Mouse (Mus musculus): ENCODE data around the gene Agtpbp1. TPM values are rescaled to one million over a fixed set of nuclear protein-coding genes. Genes with fewer than 3 reads are reported as not detected.

Gene Agtpbp1
- total RNA-seq, 1 experiment from 2014 or later = 29.6 TPM

GRCm38 (mm10) chr13:59423871-59424270 lies 161.2 kb downstream of the Agtpbp1 start:
- DNase-seq = no peak

DNA sequence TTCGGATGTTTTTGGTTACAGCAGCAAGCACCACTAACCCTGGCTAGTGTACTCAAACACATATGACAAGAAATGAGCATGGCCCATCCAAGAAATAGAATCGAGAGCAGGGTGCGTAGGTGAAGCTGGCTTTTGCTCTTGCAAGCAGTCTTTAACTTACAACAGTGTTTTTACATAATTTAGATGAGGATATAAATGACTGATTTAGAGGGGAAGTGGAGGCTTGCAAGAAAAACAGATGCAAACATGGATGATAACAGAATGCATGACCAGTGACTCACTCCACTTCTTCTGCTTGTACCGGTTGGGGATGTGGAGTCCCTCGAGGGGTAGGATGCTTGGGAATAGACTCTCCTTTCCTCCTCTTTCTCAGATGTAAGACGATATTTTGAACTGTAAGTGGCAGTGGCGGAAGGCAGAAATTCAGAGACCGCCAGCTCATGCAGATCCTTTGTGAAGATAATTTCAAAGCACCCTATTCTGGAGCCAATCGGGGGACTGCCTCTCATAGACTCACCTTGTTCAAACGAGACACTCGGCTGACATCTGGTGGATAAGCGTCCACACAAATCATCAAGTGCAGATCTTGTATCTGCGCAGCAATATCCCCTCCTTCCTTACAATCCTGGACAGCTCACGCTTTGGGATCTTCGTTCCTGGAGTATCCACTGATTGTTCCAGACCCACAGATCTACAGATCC lies 168.3 kb downstream of the Agtpbp1 start:
- no peak for DNase-seq

- DNase-seq = no peak
Observed at GRCm38 (mm10) chr13:59413885-59414284, 171.1 kb downstream of the Agtpbp1 start.

DNA sequence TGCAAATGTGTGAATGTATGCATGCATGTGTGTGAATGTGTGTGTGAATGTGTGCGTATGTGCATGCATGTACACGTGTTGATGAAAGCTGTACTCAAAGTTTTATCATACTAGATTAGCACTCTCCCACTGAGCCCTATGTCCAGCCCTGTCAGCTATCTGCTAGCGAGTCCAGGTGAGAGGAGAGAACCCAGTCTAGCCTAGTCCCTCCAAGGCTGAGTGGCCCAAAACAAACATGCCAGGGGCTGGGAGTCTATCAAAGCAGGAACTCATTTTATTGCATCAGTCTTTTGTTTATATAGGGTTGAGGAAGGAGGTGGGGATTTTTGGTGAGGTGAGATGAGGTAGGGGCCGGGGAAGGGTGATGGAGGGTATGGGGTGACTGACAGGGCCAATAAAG lies 172.4 kb downstream of the Agtpbp1 start:
- DNase-seq = no peak

DNA sequence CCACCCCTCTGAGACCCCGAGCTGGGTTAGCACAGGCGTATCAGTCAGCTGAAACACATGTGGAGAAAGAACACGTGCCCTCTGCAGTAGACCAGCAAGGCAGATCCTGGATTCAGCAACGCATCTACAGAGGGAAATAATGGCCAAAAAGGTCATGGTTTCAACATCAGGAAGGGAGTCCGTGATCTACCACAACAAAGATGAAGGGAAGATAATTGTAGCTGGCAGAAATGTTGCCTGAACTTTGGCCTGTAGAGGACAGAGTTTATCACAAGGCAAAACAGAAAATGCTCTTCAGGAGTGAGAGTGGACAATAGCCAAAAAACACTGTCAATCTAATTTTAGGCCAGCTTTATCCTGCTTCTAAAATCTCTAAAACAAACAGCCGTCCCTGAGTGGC lies 177.8 kb downstream of the Agtpbp1 start:
- DNase-seq = no peak

DNA sequence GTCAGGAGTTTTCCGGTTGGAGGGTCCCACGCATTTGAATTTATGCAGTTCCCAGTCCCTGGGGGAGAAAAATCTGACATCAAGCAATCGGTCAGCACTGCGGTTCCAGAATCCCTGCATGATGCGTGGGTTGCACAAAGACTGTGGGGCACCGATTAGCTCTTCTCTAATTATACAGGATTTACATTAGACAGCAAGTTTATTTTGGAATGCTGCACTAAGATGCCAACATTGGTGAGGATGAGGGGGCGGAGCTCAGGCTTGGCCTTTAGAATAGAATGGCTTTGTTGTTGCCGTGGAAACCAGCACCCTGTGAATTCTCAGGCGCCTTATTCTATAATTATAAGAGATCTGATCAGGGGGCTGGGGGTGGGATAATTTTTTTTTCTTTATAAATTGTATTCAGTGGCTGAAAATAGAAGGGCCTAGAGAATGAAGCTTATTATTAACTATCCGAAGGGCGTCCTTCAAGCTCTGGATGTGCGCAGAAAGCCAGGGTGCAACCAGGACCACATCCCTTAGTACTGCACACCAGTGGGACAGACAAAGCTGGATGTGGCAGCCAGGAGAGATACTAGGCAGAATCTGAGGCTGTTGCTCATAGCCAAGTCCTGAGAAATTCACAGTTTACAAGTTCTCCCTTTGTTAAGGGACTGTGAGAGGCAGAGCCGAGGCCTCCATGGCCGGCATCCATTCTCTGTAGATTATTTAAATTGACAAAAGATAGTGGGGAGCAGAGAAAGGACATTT lies 182.8 kb downstream of the Agtpbp1 start:
- no peak for DNase-seq

DNA sequence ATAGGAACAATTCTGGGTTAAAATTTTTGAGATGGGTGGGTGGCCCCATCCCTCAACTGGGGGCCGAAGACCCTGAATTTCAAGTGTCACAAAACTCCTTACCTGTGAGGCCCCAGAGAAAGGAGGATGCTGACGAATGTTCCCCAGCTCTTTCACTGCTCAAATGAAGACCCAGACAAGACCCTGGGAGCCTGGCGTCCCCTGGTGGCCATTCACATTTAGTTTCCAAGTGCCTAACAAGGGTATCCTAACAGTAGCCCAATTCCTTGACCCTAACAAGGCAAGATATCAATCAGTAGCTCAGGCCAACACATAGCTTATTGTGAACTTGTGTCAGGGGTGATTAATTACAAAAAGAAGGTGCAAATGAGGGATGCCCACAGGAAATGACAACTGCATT lies 187.5 kb downstream of the Agtpbp1 start:
- peak; percentile 39 for DNase-seq

Other genes starting within 250 kb of the Agtpbp1 start
- 58.4 and 60.0 TPM in 2 replicates for gene Naa35, start within 50 bp of the Agtpbp1 start, total RNA-seq (2021)
- 10.7 and 13.7 TPM in 2 replicates for gene Golm1, start 90.6 kb upstream of the Agtpbp1 start, total RNA-seq (2021)
- not detected in 2 replicates for gene 4921517D22Rik, start 108.9 kb upstream of the Agtpbp1 start, total RNA-seq (2021)
- gene Spata31d1a, start 125.1 kb upstream of the Agtpbp1 start, total RNA-seq (2021) = not detected in 2 replicates
- not detected in 2 replicates for gene Spata31d1b, start 127.1 kb upstream of the Agtpbp1 start, total RNA-seq (2021)
- not detected in 2 replicates for gene Spata31d1d, start 146.5 kb upstream of the Agtpbp1 start, total RNA-seq (2021)
- not detected in 2 replicates for gene 1700014D04Rik, start 161.5 kb upstream of the Agtpbp1 start, total RNA-seq (2021)
- 136 and 140 TPM in 2 replicates for gene Isca1, start 184.6 kb upstream of the Agtpbp1 start, total RNA-seq (2021)
- not detected in 2 replicates for gene Gm49354, start 197.0 kb upstream of the Agtpbp1 start, total RNA-seq (2021)
- gene Tut7, start 237.9 kb upstream of the Agtpbp1 start, total RNA-seq (2021) = 67.8 and 79.4 TPM in 2 replicates

Data from adrenal gland, postnatal 14 days (tissue).